Mouse (Mus musculus) liver, embryonic 11.5 days (tissue): ENCODE measurements around the gene P2ry14. TPM values are rescaled to one million over a fixed set of nuclear protein-coding genes. Genes with fewer than 3 reads are reported as not detected.

ENCODE experiments used
- ATAC-seq: fragments of 200-750 bp; cut with Nextera tagmentation; replicated peaks from 2 replicates; pipeline ENCODE4 v1.8.0; 2017; ENCODE audit warnings: moderate number of reproducible peaks, mild to moderate bottlenecking, moderate TSS enrichment, moderate library complexity; ENCODE audit not compliant: low FRiP score
- DNase-seq: peaks from one replicate; pipeline ENCODE4 v3.0.0-alpha.2; 2017; ENCODE audit warnings: low spot score
- H3K27ac ChIP-seq: fragments of 300-500 bp; sonication (generic); 2 replicates; pipeline ENCODE4 v1.5.1; 2014; ENCODE audit warnings: mild to moderate bottlenecking, low read depth, low read length, control low read depth
- H3K27me3 ChIP-seq: fragments of 300-500 bp; sonication (generic); replicated peaks from 2 replicates; pipeline ENCODE4 v1.6.1; 2014; ENCODE audit warnings: low read length, mixed read lengths; ENCODE audit not compliant: control insufficient read depth, insufficient read depth
- H3K36me3 ChIP-seq: fragments of 300-500 bp; sonication (generic); 2 replicates; pipeline ENCODE4 v1.6.1; 2014; ENCODE audit warnings: mild to moderate bottlenecking, low read length, moderate library complexity, mixed read lengths; ENCODE audit not compliant: control insufficient read depth, insufficient read depth
- H3K4me1 ChIP-seq: fragments of 300-500 bp; sonication (generic); replicated peaks from 2 replicates; pipeline ENCODE4 v1.6.1; 2014; ENCODE audit warnings: low read length, mixed read lengths; ENCODE audit not compliant: control insufficient read depth, insufficient read depth
- H3K4me2 ChIP-seq: fragments of 300-500 bp; sonication (generic); 2 replicates; pipeline ENCODE4 v1.6.1; 2014; ENCODE audit warnings: mild to moderate bottlenecking, control low read depth, moderate library complexity
- H3K4me3 ChIP-seq: fragments of 300-500 bp; sonication (generic); 2 replicates; pipeline ENCODE4 v1.5.1; 2014; ENCODE audit warnings: low read depth, low read length, control low read depth
- H3K9ac ChIP-seq: fragments of 300-500 bp; sonication (generic); 2 replicates; pipeline ENCODE4 v1.6.1; 2014; ENCODE audit warnings: low read depth, low read length, control low read depth
- H3K9me3 ChIP-seq: fragments of 300-500 bp; sonication (generic); 2 replicates; pipeline ENCODE4 v1.6.1; 2016; ENCODE audit warnings: low read length, inconsistent platforms, mixed read lengths; ENCODE audit not compliant: control insufficient read depth
- WGBS: fragments of 180-500 bp; shearing (Covaris S2); extraction: QIAGEN DNeasy Blood & Tissue Kit; methylation state at CpG from one replicate; pipeline ENCODE4 v1.1.7; 2014; 5-methylcytosine and 5-hydroxymethylcytosine counted together
- polyA plus RNA-seq: library from polyadenylated mRNA; unstranded; fragments of >200 nt; fragmentation: Nextera tagmentation; extraction: Ambion mirVana; gene quantifications from 2 replicates; pipeline ENCODE4 v1.2.1, GENCODE M21; 2014

Gene P2ry14
- polyA plus RNA-seq = 2.8 and 3.6 TPM in 2 replicates

DNA sequence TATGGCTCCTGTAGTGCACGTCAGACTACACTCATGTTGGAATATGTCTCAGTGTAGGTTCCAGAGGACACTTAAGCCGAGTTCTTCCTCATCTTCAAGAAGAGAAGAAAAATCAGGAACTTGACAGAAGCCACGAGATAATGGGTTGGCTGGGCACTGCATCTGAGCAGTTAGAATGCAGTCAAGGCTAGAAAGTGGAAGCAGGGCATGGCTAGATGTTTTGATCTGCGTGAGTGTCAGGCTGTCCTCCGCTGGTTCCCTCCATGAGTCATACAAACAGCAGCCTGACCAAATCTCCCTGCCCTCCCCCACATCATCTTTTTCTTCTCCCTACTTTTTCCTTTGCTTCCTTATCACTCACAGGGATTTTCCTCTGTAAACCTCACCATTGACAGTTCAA, at the start of gene P2ry14:
P2ry14 (minus strand) TSS at position 195 of the 400 bp plus-strand sequence.
- DNase-seq = no peak
- Histone ChIP-seq H3K4me3 (no peak within 1 kb of the TSS), H3K36me3 (no peaks in the 10 kb centered on the region), H3K9me3 (no peaks in the 10 kb centered on the region), H3K27me3 (no peaks in the 10 kb centered on the region), H3K9ac (no peak within 1 kb of the TSS), H3K27ac (no peak within 1 kb of the TSS; the same call in 1 of the 2 replicates), H3K4me2 (no peak within 1 kb of the TSS), H3K4me1 (no peaks in the 10 kb centered on the region; the same call in 1 of the 2 replicates)
- 36% methylated on average over 5 of the region's 5 CpGs for WGBS
- no peak for ATAC-seq

DNA sequence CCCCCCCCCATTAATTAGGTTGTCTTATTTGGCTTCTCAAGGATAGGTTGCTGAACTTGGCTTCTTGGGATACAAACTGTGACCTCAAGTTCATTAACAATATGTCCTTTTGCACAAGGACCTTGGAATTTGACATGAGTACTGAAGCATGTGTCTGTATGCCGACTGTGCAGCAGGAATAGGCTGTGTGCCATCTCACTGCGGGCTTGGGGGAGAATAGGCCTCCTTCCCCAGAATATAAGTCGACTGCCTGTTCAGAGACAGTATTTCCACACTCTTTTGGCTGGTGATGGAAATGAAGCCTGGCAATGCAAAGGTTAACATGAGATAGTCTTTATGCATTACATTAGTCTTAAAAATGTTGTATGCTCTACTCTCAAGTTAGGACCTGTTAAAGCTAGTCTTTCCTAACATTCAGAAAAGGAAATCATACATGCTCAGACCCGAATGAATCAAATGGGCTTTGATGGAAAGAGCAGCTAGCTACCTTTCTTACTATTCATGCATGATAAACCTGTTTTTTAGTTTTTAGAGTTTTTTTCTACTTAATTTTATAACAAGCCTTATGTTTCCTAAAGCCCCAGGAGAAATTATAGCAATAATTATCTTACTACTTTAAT, 44.0 kb upstream of the P2ry14 start:
- Histone ChIP-seq H3K27ac (no peak overlapping the region), H3K9me3 (no peaks in the 10 kb centered on the region), H3K36me3 (no peaks in the 10 kb centered on the region), H3K9ac (no peak overlapping the region), H3K4me3 (no peak overlapping the region), H3K4me2 (no peak overlapping the region), H3K4me1 (no peaks in the 10 kb centered on the region), H3K27me3 (no peaks in the 10 kb centered on the region)
- WGBS = 80% methylated on average over 4 of the region's 4 CpGs
- DNase-seq (no peak), ATAC-seq (no peak)

DNA sequence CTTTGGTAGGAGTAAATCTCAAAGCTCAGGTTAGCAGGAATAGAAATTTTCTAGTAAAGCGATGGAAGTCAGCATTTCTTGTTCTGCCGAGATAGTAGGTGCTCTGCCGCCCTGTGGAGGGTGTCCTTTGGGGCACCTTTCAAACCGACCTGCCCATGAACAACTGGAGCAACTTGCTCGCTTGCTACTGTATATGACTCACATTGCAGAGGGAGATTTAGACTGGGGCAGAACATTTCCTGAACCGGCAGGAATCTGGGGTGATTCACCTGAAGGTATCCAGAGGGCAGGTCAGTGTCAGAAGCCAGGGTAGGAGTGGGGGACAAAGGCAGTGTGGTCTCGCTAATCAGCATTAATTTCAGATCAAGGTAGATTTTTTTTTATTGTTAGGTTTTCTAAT, 41.5 kb upstream of the P2ry14 start, which contains the start of gene Gpr87:
Gpr87 (minus strand) TSS at position 167 of the 400 bp plus-strand sequence.
- Histone ChIP-seq H3K4me3 (no peak within 1 kb of the TSS), H3K9ac (no peak within 1 kb of the TSS), H3K4me2 (no peak within 1 kb of the TSS), H3K27me3 (no peaks in the 10 kb centered on the region), H3K4me1 (no peaks in the 10 kb centered on the region), H3K27ac (no peak within 1 kb of the TSS), H3K9me3 (no peaks in the 10 kb centered on the region), H3K36me3 (no peaks in the 10 kb centered on the region)
- 82% methylated on average over 7 of the region's 7 CpGs for WGBS
- ATAC-seq = no peak
- DNase-seq = no peak

DNA sequence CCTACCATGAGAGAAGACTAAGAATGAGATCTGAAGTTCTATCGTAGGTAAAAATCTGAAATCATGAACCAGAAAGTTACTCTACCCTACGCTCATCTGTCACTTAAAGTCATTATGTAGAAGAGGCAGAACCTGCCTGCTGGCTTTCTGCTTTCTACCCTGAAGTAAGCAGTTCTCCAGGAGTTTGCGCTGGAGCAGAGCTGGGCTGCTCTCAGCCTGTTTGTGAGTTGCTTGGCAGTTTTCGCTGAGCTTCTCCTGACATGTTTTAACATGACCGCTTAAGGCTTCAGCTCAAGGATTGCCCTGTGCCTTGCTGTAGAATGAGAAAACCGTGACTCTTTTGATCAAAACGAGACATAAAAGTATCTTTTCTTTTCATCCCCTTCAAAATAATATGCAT, 40.7 kb upstream of the P2ry14 start:
- 89% methylated on average over 7 of the region's 7 CpGs for WGBS
- H3K4me1 ChIP-seq = no peaks in the 10 kb centered on the region

DNA sequence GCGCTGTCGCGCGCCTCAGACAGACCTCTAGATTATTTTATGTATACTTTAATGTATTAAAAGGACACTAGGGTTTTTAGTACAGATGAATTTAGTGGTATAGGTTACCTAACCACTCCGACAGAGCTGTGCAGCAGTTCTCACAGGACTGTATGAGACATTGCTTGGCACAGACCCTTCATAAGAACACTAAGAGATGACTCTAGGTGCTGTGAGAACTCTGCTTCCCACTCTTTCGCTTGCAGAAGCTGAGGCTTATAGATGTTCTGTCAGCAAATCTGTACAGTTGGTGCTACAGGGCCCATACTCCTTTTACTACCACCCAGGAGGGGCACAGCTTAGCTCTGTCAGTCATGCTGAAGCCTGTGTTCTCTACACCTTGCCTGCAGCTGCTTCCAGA, 38.3 kb upstream of the P2ry14 start:
- H3K9ac ChIP-seq = no peak overlapping the region
- H3K27me3 ChIP-seq = no peaks in the 10 kb centered on the region
- no peak for DNase-seq
- H3K27ac ChIP-seq = no peak overlapping the region
- no peak overlapping the region for H3K4me3 ChIP-seq
- H3K9me3 ChIP-seq = no peaks in the 10 kb centered on the region
- no peaks in the 10 kb centered on the region for H3K36me3 ChIP-seq
- no peak overlapping the region for H3K4me2 ChIP-seq
- H3K4me1 ChIP-seq = no peaks in the 10 kb centered on the region
- no peak for ATAC-seq
- 87% methylated on average over 6 of the region's 6 CpGs for WGBS

More for the DNA sequence above, 40.7 kb upstream of the P2ry14 start:
- ATAC-seq (no peak), DNase-seq (no peak)
- no peak overlapping the region for H3K9ac ChIP-seq
- H3K4me3 ChIP-seq = no peak overlapping the region
- H3K9me3 ChIP-seq = no peaks in the 10 kb centered on the region
- no peaks in the 10 kb centered on the region for H3K36me3 ChIP-seq
- H3K27ac ChIP-seq = no peak overlapping the region
- no peaks in the 10 kb centered on the region for H3K27me3 ChIP-seq
- H3K4me2 ChIP-seq = no peak overlapping the region

DNA sequence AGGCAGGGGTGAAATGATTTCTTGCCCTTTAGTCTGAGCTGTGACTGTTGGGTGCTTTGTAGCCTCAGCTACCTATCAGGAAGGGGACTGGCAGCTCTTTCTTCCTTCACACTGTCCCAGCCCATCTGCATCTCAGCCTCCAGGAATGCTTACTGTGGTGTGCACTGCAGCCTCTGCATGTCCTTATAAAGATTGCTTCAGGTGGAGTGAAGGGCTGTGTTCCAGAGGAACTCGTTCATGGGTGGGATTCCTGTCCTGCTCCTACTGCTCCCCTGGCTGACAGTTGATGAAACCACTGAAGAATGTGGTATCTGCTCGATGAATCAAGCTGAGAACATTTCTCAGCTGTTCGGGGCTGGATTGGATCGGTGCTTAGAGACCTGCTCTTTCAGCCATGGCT, 33.9 kb upstream of the P2ry14 start:
- ATAC-seq = no peak
- no peak for DNase-seq
- H3K9me3 ChIP-seq = no peaks in the 10 kb centered on the region
- no peaks in the 10 kb centered on the region for H3K27me3 ChIP-seq
- H3K4me1 ChIP-seq = no peaks in the 10 kb centered on the region
- H3K4me3 ChIP-seq = no peak overlapping the region
- 75% methylated on average over 4 of the region's 4 CpGs for WGBS
- no peak overlapping the region for H3K27ac ChIP-seq
- no peaks in the 10 kb centered on the region for H3K36me3 ChIP-seq
- no peak overlapping the region for H3K4me2 ChIP-seq
- H3K9ac ChIP-seq = no peak overlapping the region

DNA sequence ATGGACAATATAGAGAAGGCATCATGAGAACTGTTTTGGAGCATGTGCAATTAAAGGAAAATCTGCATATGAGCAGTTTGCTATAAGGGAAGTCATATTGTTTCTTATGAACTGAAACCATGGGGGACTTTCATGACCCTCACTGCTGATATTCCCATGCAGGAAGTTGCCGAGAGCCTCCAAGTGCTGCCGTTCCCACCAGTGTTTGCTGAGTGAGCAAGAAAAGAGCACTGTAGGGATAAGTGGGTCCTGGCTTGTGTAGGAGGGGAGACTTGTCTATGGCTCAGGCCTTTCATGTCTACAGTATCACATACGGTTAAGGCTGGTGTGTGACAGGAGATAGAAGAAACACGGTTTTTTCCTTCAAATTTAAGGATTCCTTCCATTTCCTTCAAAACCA, 32.2 kb upstream of the P2ry14 start:
- Histone ChIP-seq H3K9me3 (no peaks in the 10 kb centered on the region), H3K4me3 (no peak overlapping the region), H3K4me2 (no peak overlapping the region), H3K4me1 (no peaks in the 10 kb centered on the region), H3K27ac (no peak overlapping the region), H3K27me3 (no peaks in the 10 kb centered on the region), H3K36me3 (no peaks in the 10 kb centered on the region), H3K9ac (no peak overlapping the region)
- ATAC-seq (no peak), DNase-seq (no peak)
- WGBS = 87% methylated on average over 4 of the region's 4 CpGs

DNA sequence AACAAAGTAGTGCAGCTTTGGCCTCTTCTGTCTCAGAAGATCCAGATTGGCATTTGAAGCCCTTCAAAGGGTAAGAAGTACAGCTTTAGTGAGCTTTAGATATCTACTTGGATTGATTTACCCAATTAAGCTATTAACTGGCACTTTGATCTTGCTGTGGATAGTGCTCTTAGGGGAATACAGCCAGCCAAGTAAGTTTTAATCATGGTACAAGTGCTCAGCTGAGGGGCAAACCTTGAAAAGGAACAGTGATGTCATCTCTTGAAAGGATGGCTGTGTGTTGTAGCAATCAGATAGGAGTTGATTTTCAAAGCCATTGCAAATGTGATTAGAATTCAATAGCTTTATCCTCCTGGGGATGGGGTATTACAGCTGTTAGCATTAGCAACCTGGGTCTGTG, 28.7 kb upstream of the P2ry14 start:
- DNase-seq = no peak
- H3K36me3 ChIP-seq = no peaks in the 10 kb centered on the region
- H3K9me3 ChIP-seq = no peaks in the 10 kb centered on the region
- no peak overlapping the region for H3K4me2 ChIP-seq
- no peak overlapping the region for H3K9ac ChIP-seq
- ATAC-seq = no peak
- H3K27ac ChIP-seq = no peak overlapping the region
- no peak overlapping the region for H3K4me3 ChIP-seq
- H3K27me3 ChIP-seq = no peaks in the 10 kb centered on the region
- no peaks in the 10 kb centered on the region for H3K4me1 ChIP-seq

DNA sequence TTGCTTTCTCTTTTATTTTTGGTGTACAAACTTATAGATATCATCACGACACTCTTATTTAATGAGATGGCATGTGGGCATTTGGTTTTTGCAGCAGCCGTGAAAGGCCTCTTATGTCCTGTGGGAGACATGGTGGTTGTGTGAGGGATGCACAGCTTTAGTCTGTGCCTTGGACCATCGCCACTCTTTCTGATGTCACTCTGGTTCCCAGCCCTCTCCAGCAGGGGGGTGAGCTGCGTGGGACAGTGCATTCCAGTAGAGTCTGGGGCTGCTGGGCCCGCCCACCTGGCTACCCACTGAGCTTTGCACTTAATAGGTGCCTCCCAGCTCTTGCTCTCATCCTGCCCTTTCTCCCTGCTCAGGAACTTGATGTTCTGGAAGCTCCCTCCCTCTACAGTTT, 27.7 kb upstream of the P2ry14 start:
- H3K36me3 ChIP-seq = no peaks in the 10 kb centered on the region
- H3K4me1 ChIP-seq = no peaks in the 10 kb centered on the region
- no peak overlapping the region for H3K27ac ChIP-seq
- H3K4me3 ChIP-seq = no peak overlapping the region
- no peak overlapping the region for H3K9ac ChIP-seq
- H3K27me3 ChIP-seq = no peaks in the 10 kb centered on the region
- DNase-seq = no peak
- H3K9me3 ChIP-seq = no peaks in the 10 kb centered on the region
- H3K4me2 ChIP-seq = no peak overlapping the region
- WGBS = 69% methylated on average over 5 of the region's 5 CpGs
- no peak for ATAC-seq
